Mouse (Mus musculus) intestine, embryonic 16.5 days (tissue): ENCODE measurements around the gene Mst1r. TPM values are rescaled to one million over a fixed set of nuclear protein-coding genes. Genes with fewer than 3 reads are reported as not detected.

Experiments used
- ATAC-seq: fragments of 200-750 bp; cut with Nextera tagmentation; 2 replicates; pipeline ENCODE4 v1.8.0; 2017; ENCODE audit warnings: moderate TSS enrichment, moderate library complexity
- H3K27ac ChIP-seq: fragments of 300-500 bp; sonication (generic); 2 replicates; pipeline ENCODE4 v1.5.1; 2014; ENCODE audit warnings: mild to moderate bottlenecking, low read length
- H3K27me3 ChIP-seq: fragments of 300-500 bp; sonication (generic); replicated peaks from 2 replicates; pipeline ENCODE4 v1.6.1; 2014; ENCODE audit warnings: low read length, control low read depth, mixed read lengths; ENCODE audit not compliant: control insufficient read depth, insufficient read depth
- H3K36me3 ChIP-seq: fragments of 300-500 bp; sonication (generic); 2 replicates; pipeline ENCODE4 v1.6.1; 2014; ENCODE audit warnings: low read length, control low read depth; ENCODE audit not compliant: control insufficient read depth, insufficient read depth
- H3K4me1 ChIP-seq: fragments of 300-500 bp; sonication (generic); 2 replicates; pipeline ENCODE4 v1.6.1; 2014; ENCODE audit warnings: low read length, control low read depth, mixed read lengths; ENCODE audit not compliant: control insufficient read depth, insufficient read depth
- H3K4me2 ChIP-seq: fragments of 300-500 bp; sonication (generic); 2 replicates; pipeline ENCODE4 v1.6.1; 2014; ENCODE audit warnings: low read depth, low read length, control low read depth
- H3K4me3 ChIP-seq: fragments of 300-500 bp; sonication (generic); 2 replicates; pipeline ENCODE4 v1.5.1; 2014; ENCODE audit warnings: mild to moderate bottlenecking, low read length
- H3K9ac ChIP-seq: fragments of 300-500 bp; sonication (generic); 2 replicates; pipeline ENCODE4 v1.6.1; 2014; ENCODE audit warnings: low read depth, low read length
- H3K9me3 ChIP-seq: fragments of 300-500 bp; sonication (generic); 2 replicates; pipeline ENCODE4 v1.6.1; 2016; ENCODE audit warnings: low read length, control low read depth; ENCODE audit not compliant: control insufficient read depth
- WGBS: fragments of 180-500 bp; shearing (Covaris S2); extraction: QIAGEN DNeasy Blood & Tissue Kit; methylation state at CpG from one replicate; pipeline ENCODE4 v1.1.7; 2014; 5-methylcytosine and 5-hydroxymethylcytosine counted together
- polyA plus RNA-seq: library from polyadenylated mRNA; unstranded; fragments of >200 nt; fragmentation: Nextera tagmentation; extraction: Ambion mirVana; gene quantifications from 2 replicates; pipeline ENCODE4 v1.2.1, GENCODE M21; 2015

The Mst1r gene
- polyA plus RNA-seq, 1 experiment from 2014 or later: 13.3 TPM

DNA sequence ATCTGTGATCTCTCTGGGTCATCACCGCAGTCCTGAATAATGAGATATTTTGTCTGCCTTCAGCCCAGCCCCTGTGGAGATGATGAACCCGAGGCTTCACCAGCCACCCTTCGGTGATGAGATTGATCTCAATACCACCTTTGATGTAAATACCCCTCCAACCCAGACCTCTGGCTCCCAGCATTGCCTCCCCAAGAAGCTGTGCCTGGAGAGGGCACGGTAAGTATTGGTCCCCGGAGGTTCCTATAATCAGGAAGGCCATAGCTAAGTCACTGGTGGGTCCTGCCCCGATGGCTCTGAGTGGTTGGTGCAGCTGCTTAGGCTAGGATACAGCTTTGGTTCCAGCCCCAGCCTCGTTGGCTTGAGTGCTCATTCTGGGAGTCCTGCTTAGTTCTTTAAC, 61.9 kb downstream of the Mst1r start:
- no peak overlapping the region for H3K4me2 ChIP-seq
- H3K27me3 ChIP-seq: no peaks in the 10 kb centered on the region
- 88% methylated on average over 7 of the region's 7 CpGs for whole genome bisulfite sequencing
- ATAC-seq: no peak
- no peaks in the 10 kb centered on the region for H3K4me1 ChIP-seq
- no peaks in the 10 kb centered on the region for H3K9me3 ChIP-seq
- no peak overlapping the region for H3K27ac ChIP-seq
- no peak overlapping the region for H3K9ac ChIP-seq
- no peak overlapping the region for H3K4me3 ChIP-seq
- H3K36me3 ChIP-seq: no peaks in the 10 kb centered on the region

Other genes with a start within 250 kb of the Mst1r start
- 10.1 TPM in 2 replicates for gene Slc38a3, start 237.3 kb upstream of the Mst1r start, polyA plus RNA-seq
- 0.98 and 1.6 TPM in 2 replicates for gene Gnat1, start 227.2 kb upstream of the Mst1r start, polyA plus RNA-seq
- 5.7 and 8.3 TPM in 2 replicates for gene Sema3f, start 196.4 kb upstream of the Mst1r start, polyA plus RNA-seq
- 127 and 145 TPM in 2 replicates for gene Rbm5, start 135.9 kb upstream of the Mst1r start, polyA plus RNA-seq
- gene Rbm6, start 33.6 kb upstream of the Mst1r start, polyA plus RNA-seq: 48.6 and 55.4 TPM in 2 replicates
- gene Mon1a, start 18.7 kb upstream of the Mst1r start, polyA plus RNA-seq: 22.5 and 23.8 TPM in 2 replicates
- not detected in 2 replicates for gene Actl11, start 21.6 kb downstream of the Mst1r start, polyA plus RNA-seq
- gene Camkv, start 28.8 kb downstream of the Mst1r start, polyA plus RNA-seq: 1.3 and 1.7 TPM in 2 replicates
- gene Traip, start 43.3 kb downstream of the Mst1r start, polyA plus RNA-seq: 12.4 and 17.0 TPM in 2 replicates
- gene Uba7, start 68.6 kb downstream of the Mst1r start, polyA plus RNA-seq: 32.8 and 35.5 TPM in 2 replicates
- 4.5 and 5.0 TPM in 2 replicates for gene Gm20661, start 76.2 kb downstream of the Mst1r start, polyA plus RNA-seq
- 34.0 and 35.8 TPM in 2 replicates for gene Inka1, start 79.0 kb downstream of the Mst1r start, polyA plus RNA-seq
- gene Cdhr4, start 85.6 kb downstream of the Mst1r start, polyA plus RNA-seq: 9.0 and 9.6 TPM in 2 replicates
- gene Gm20662, start 89.5 kb downstream of the Mst1r start, polyA plus RNA-seq: 0.07 and 0.54 TPM in 2 replicates
- 37.1 and 40.5 TPM in 2 replicates for gene Ip6k1, start 95.6 kb downstream of the Mst1r start, polyA plus RNA-seq
- gene Gmppb, start 142.4 kb downstream of the Mst1r start, polyA plus RNA-seq: 105 and 115 TPM in 2 replicates
- gene Amigo3, start 146.3 kb downstream of the Mst1r start, polyA plus RNA-seq: 3.2 and 4.2 TPM in 2 replicates
- gene Mst1, start 173.6 kb downstream of the Mst1r start, polyA plus RNA-seq: 1.8 and 2.0 TPM in 2 replicates
- 20.3 and 22.3 TPM in 2 replicates for gene Rnf123, start 176.5 kb downstream of the Mst1r start, polyA plus RNA-seq
- 105 and 109 TPM in 2 replicates for gene Apeh, start 187.7 kb downstream of the Mst1r start, polyA plus RNA-seq